Mouse (Mus musculus) heart, embryonic 14.5 days (tissue): ENCODE results near the gene Col15a1. TPM values are rescaled to one million over a fixed set of nuclear protein-coding genes. Genes with fewer than 3 reads are reported as not detected.

ENCODE experiments used
- ATAC-seq: fragments of 200-750 bp; cut with Nextera tagmentation; 2 replicates; pipeline ENCODE4 v1.8.0; 2017; ENCODE audit warnings: low read depth, moderate TSS enrichment; ENCODE audit not compliant: insufficient number of reproducible peaks, insufficient read depth, low FRiP score
- H3K27ac ChIP-seq, 2 experiments: fragments of 200-500 bp in 1 of 2; fragments of 300-500 bp in 1 of 2; sonication (generic) in 1 of 2; replicated peaks in 1 of 2; 2 replicates each; pipeline ENCODE4 v1.5.1; 2012 to 2014; ENCODE audit warnings: low read depth in 2 of 2, low read length in 2 of 2, control low read depth in 1 of 2, mild to moderate bottlenecking in 1 of 2, mixed read lengths in 1 of 2; ENCODE audit not compliant: control insufficient read depth in 1 of 2, insufficient read depth in 1 of 2
- H3K27me3 ChIP-seq: fragments of 300-500 bp; sonication (generic); 2 replicates; pipeline ENCODE4 v1.6.1; 2014; ENCODE audit warnings: mild to moderate bottlenecking, low read length, control low read depth; ENCODE audit not compliant: control insufficient read depth, insufficient read depth
- H3K36me3 ChIP-seq: fragments of 300-500 bp; sonication (generic); 2 replicates; pipeline ENCODE4 v1.6.1; 2014; ENCODE audit warnings: mild to moderate bottlenecking, control low read depth, low read length, mixed read lengths; ENCODE audit not compliant: control insufficient read depth, insufficient read depth
- H3K4me1 ChIP-seq, 2 experiments: fragments of 200-500 bp in 1 of 2; fragments of 300-500 bp in 1 of 2; sonication (generic) in 1 of 2; 2 replicates each; pipeline ENCODE4 v1.6.1; 2012 to 2014; ENCODE audit warnings: low read length in 2 of 2, control low read depth in 1 of 2, mixed read lengths in 1 of 2; ENCODE audit not compliant: control insufficient read depth in 2 of 2, insufficient read depth in 2 of 2
- H3K4me2 ChIP-seq: fragments of 300-500 bp; sonication (generic); 2 replicates; pipeline ENCODE4 v1.6.1; 2014; ENCODE audit warnings: mild to moderate bottlenecking, low read length
- H3K4me3 ChIP-seq, 2 experiments: fragments of 200-500 bp in 1 of 2; fragments of 300-500 bp in 1 of 2; sonication (generic) in 1 of 2; 2 replicates each; pipeline ENCODE4 v1.5.1; 2012 to 2014; ENCODE audit warnings: low read length in 2 of 2, mild to moderate bottlenecking in 2 of 2, control low read depth in 1 of 2, low read depth in 1 of 2, moderate library complexity in 1 of 2; ENCODE audit not compliant: control insufficient read depth in 1 of 2, insufficient read depth in 1 of 2
- H3K9ac ChIP-seq: fragments of 300-500 bp; sonication (generic); 2 replicates; pipeline ENCODE4 v1.6.1; 2014; ENCODE audit warnings: mild to moderate bottlenecking, low read length
- H3K9me3 ChIP-seq: fragments of 300-500 bp; sonication (generic); 2 replicates; pipeline ENCODE4 v1.6.1; 2016; ENCODE audit warnings: low read length, control low read depth; ENCODE audit not compliant: control insufficient read depth
- WGBS: fragments of 180-500 bp; shearing (Covaris S2); extraction: QIAGEN DNeasy Blood & Tissue Kit; methylation state at CpG from one replicate; pipeline ENCODE4 v1.1.7; 2014; 5-methylcytosine and 5-hydroxymethylcytosine counted together
- polyA plus RNA-seq: library from polyadenylated mRNA; unstranded; fragments of >200 nt; fragmentation: Nextera tagmentation; extraction: Ambion mirVana; gene quantifications from 2 replicates; pipeline ENCODE4 v1.2.1, GENCODE M21; 2014

The Col15a1 gene
- polyA plus RNA-seq, 1 experiment from 2014 or later = 8.0 TPM

- H3K9ac ChIP-seq = no peak overlapping the region
- no peak for ATAC-seq
- no peak overlapping the region for H3K4me3 ChIP-seq
- H3K36me3 ChIP-seq = no peaks in the 10 kb centered on the region
- H3K4me1 ChIP-seq = peaks cover 22 to 25% of the 10 kb centered on the region in 2 experiments
- 78% methylated on average over 7 of the region's 7 CpGs for WGBS
- H3K9me3 ChIP-seq = no peaks in the 10 kb centered on the region
- H3K27me3 ChIP-seq = peaks cover 1% of the 10 kb centered on the region; the same call in 1 of the 2 replicates
- H3K27ac ChIP-seq = 0 out of 4 replicates have a peak overlapping the region, but pooled peaks of 1 of the 2 experiments have one; percentile 50
- H3K4me2 ChIP-seq = no peak overlapping the region
These were observed 22.5 kb downstream of the Col15a1 start for GRCm38 (mm10) chr4:47230498-47230897.

GRCm38 (mm10) chr4:47231322-47231721 is 23.4 kb downstream of the Col15a1 start:
- no peaks in the 10 kb centered on the region for H3K9me3 ChIP-seq
- no peak for ATAC-seq
- H3K9ac ChIP-seq = no peak overlapping the region
- H3K27ac ChIP-seq = peak overlapping the region; percentile 41 to 50; a peak in 2 of 4 replicates
- no peaks in the 10 kb centered on the region for H3K36me3 ChIP-seq
- H3K4me2 ChIP-seq = no peak overlapping the region
- peaks cover 4% of the 10 kb centered on the region; the same call in 1 of the 2 replicates for H3K27me3 ChIP-seq
- no peak overlapping the region for H3K4me3 ChIP-seq
- WGBS = 66% methylated on average over 6 of the region's 6 CpGs
- peaks cover 22 to 25% of the 10 kb centered on the region in 2 experiments for H3K4me1 ChIP-seq

- H3K36me3 ChIP-seq = no peaks in the 10 kb centered on the region
- 0 out of 2 replicates have a peak, but pooled peaks cover 4% of the 10 kb centered on the region for H3K27me3 ChIP-seq
- H3K9ac ChIP-seq = no peak overlapping the region
- H3K4me3 ChIP-seq = no peak overlapping the region
- peaks cover 13 to 17% of the 10 kb centered on the region in 2 experiments; a peak in 3 of 4 replicates for H3K4me1 ChIP-seq
- ATAC-seq = no peak
- no peak overlapping the region for H3K4me2 ChIP-seq
- 60% methylated on average over 14 of the region's 14 CpGs for WGBS
- peak overlapping the region; percentile 24 to 35; a peak in 3 of 4 replicates for H3K27ac ChIP-seq
- H3K9me3 ChIP-seq = no peaks in the 10 kb centered on the region
These were observed 25.4 kb downstream of the Col15a1 start for GRCm38 (mm10) chr4:47233192-47233835.

GRCm38 (mm10) chr4:47234667-47235267 is 26.8 kb downstream of the Col15a1 start:
- no peak overlapping the region for H3K27ac ChIP-seq
- WGBS = 21% methylated on average over 17 of the region's 17 CpGs
- no peak overlapping the region for H3K4me2 ChIP-seq
- no peak overlapping the region for H3K9ac ChIP-seq
- peak; percentile 33; the same call in 1 of the 2 replicates for ATAC-seq
- H3K36me3 ChIP-seq = no peaks in the 10 kb centered on the region
- H3K4me3 ChIP-seq = no peak overlapping the region
- H3K27me3 ChIP-seq = 0 out of 2 replicates have a peak, but pooled peaks cover 4% of the 10 kb centered on the region
- no peaks in the 10 kb centered on the region for H3K9me3 ChIP-seq
- H3K4me1 ChIP-seq = peaks cover 13 to 17% of the 10 kb centered on the region in 2 experiments; a peak in 3 of 4 replicates

- WGBS = 45% methylated on average over 3 of the region's 3 CpGs
- H3K4me3 ChIP-seq = no peak overlapping the region
- H3K4me1 ChIP-seq = peaks cover 13 to 17% of the 10 kb centered on the region in 2 experiments; a peak in 3 of 4 replicates
- H3K9ac ChIP-seq = no peak overlapping the region
- no peaks in the 10 kb centered on the region for H3K9me3 ChIP-seq
- H3K4me2 ChIP-seq = no peak overlapping the region
- no peak for ATAC-seq
- H3K36me3 ChIP-seq = no peaks in the 10 kb centered on the region
- no peak overlapping the region for H3K27ac ChIP-seq
- H3K27me3 ChIP-seq = 0 out of 2 replicates have a peak, but pooled peaks cover 4% of the 10 kb centered on the region
These were observed 27.4 kb downstream of the Col15a1 start for GRCm38 (mm10) chr4:47235312-47235711.

GRCm38 (mm10) chr4:47236104-47236503 is 28.1 kb downstream of the Col15a1 start:
- Histone ChIP-seq H3K9me3 (no peaks in the 10 kb centered on the region), H3K9ac (no peak overlapping the region), H3K36me3 (no peaks in the 10 kb centered on the region), H3K4me3 (no peak overlapping the region), H3K4me1 (peaks cover 13 to 17% of the 10 kb centered on the region in 2 experiments; a peak in 3 of 4 replicates), H3K27ac (no peak overlapping the region), H3K4me2 (no peak overlapping the region), H3K27me3 (0 out of 2 replicates have a peak, but pooled peaks cover 4% of the 10 kb centered on the region)
- WGBS = 77% methylated on average over 7 of the region's 7 CpGs
- ATAC-seq = no peak

GRCm38 (mm10) chr4:47237220-47237619 is 29.3 kb downstream of the Col15a1 start:
- no peaks in the 10 kb centered on the region for H3K36me3 ChIP-seq
- no peak overlapping the region for H3K9ac ChIP-seq
- peak; percentile 32; the same call in 1 of the 2 replicates for ATAC-seq
- H3K4me3 ChIP-seq = no peak overlapping the region
- no peak overlapping the region for H3K4me2 ChIP-seq
- 0 out of 2 replicates have a peak, but pooled peaks cover 4% of the 10 kb centered on the region for H3K27me3 ChIP-seq
- 52% methylated on average over 15 of the region's 15 CpGs for WGBS
- peaks cover 12 to 17% of the 10 kb centered on the region in 2 experiments; a peak in 3 of 4 replicates for H3K4me1 ChIP-seq
- H3K27ac ChIP-seq = no peak overlapping the region
- H3K9me3 ChIP-seq = no peaks in the 10 kb centered on the region
